Mouse (Mus musculus) stomach, postnatal 0 days (tissue): ENCODE measurements around the gene Ptov1.

ENCODE experiments used
- CTCF ChIP-seq: IDR thresholded peaks from 2 replicates; pipeline ENCODE4 v1.5.1; 2016; ENCODE audit warnings: antibody characterized with exemption, low read depth, mild to moderate bottlenecking, moderate library complexity
- EP300 ChIP-seq: optimal IDR thresholded peaks from 2 replicates; pipeline ENCODE3; 2016; ENCODE audit warnings: antibody characterized with exemption

DNA sequence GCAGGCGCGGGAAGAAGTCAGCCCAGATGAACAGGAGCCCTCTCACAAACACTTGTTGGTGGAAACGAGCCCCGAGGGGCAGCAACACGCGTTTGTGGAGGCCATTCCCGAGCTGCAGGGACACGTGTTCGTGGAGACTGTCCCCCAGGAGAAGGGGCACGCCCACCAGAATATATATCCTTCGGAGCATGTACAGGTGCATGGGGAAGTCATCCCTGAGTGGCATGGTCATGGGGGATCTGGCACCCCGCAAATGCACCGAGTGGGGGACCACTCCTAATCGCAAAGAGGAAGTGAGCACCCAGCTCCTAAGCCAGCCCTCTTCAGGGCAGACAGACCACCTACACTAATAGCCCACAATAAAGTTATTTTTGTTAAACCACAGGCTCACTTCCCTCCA lies 29.2 kb downstream of the Ptov1 start:
- TF ChIP-seq CTCF (no peak), EP300 (no peak)
